Mouse (Mus musculus): Measurements from ENCODE around the gene Olfr463. TPM values are rescaled to one million over a fixed set of nuclear protein-coding genes. Genes with fewer than 3 reads are reported as not detected.
"Not testable (repeated sequence)": the region's sequence is repeated elsewhere in the genome, so short reads cannot be mapped to it uniquely, and the experiment has no call there.

The Olfr463 gene
- polyA plus RNA-seq, 1 experiment = not detected

DNA sequence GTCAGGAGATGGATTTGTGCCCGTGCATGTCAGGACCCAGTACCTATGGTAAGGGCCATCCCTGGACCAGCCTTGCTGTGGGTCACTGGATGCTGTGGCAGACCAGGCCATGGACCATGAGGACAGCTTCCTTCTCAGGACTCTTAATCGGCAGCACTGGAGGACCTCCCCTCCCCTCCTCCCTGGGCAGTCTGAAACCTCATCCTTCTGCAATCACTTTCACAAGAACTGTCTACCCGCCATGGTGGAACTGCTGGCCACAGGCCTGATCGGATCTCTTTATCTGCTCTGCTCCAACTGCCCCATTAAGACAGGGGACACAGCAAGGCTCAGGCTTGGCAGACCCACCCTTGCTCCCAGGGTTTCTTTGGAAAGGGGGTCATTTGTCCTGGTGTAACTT, 15.5 kb downstream of the Olfr463 start:
- no peak for TF ChIP-seq CTCF (IDR thresholded peaks at IDR 0.05; ENCODE audit: low read depth, low read length)
- Histone ChIP-seq H3K4me1 (ENCODE audit: control insufficient read depth, insufficient read depth, low read length) (no peaks in the 10 kb centered on the region), H3K4me3 (ENCODE audit: insufficient read depth, low read length) (no peak overlapping the region), H3K27ac (ENCODE audit: insufficient read depth, low read depth, low read length) (no peak overlapping the region)

DNA sequence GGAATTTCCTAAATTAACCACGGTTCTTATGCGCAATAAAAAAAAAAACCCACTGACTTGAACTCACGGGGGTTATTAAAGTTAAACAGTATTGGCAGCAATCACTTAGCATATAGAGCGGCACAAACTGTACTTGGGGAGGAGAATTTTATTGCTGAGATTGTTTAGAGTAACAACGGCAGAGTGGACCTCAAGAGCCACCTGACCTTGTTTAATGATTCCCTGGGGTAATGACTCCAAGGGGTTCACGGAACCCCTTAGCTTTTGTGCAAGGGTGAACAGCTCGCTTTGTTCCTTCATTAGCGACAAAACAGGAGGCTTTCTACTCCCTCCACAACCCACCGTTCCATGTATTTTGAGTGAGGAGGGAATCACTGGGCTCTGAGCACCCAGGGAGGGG, 17.4 kb downstream of the Olfr463 start:
- no peak for TF ChIP-seq CTCF (IDR thresholded peaks at IDR 0.05; ENCODE audit: low read depth, low read length)
- TF ChIP-seq POLR2A (IDR thresholded peaks at IDR 0.05; ENCODE audit: borderline replicate concordance, low read depth, low read length) = no peak
- H3K4me1 ChIP-seq (ENCODE audit: control insufficient read depth, insufficient read depth, low read length) = no peaks in the 10 kb centered on the region
- no peak overlapping the region for H3K4me3 ChIP-seq (ENCODE audit: insufficient read depth, low read length)
- no peak overlapping the region for H3K27ac ChIP-seq (ENCODE audit: insufficient read depth, low read depth, low read length)

DNA sequence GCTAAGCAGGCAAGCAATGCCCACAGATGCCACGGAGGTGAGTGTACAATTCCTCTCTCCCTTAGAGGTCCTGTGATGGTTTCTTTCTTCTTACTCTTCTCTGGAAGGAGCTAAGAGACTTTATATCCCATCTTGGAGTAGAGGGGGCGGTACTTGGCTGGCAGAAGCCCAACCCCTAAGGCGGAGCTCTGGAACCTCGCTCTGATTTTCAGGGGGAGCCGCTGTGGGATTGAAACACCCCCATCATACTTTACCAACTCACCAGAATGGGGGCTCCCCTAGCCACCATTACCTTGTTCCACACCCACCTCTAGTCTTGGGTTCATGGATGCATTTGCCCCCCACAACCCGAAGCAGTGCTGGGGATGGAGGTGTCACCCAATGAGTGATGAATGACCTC, 21.8 kb downstream of the Olfr463 start, which contains the start of gene Epx:
TSS of gene Epx (minus strand) at position 101 of the 400 bp plus-strand sequence.
- Histone ChIP-seq H3K4me1 (ENCODE audit: control insufficient read depth, insufficient read depth, low read length) (no peaks in the 10 kb centered on the region), H3K4me3 (ENCODE audit: insufficient read depth, low read length) (no peak within 1 kb of the TSS), H3K27ac (ENCODE audit: insufficient read depth, low read depth, low read length) (no peak within 1 kb of the TSS)
- TF ChIP-seq POLR2A (IDR thresholded peaks at IDR 0.05; ENCODE audit: borderline replicate concordance, low read depth, low read length) (no peak), CTCF (IDR thresholded peaks at IDR 0.05; ENCODE audit: low read depth, low read length) (no peak)

DNA sequence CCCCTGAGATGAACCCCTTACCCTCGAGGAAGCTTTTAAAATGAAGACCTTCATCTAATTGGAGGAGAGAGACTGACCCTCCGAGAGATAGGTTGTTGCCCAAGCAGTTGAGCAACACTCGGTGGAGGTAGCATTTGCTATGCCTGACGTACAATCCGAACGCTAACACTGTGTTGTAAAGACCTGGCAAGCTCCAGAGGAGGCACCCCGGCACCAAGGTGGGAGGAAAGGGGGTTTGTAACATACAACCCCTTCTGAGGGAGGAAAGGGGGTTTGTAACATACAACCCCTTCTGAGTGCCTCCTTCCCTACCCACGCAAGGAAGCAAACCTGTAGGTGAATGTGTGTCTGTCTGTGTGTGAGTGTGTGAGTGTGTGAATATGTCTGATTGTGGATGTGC, 25.4 kb downstream of the Olfr463 start:
- no peak overlapping the region for H3K27ac ChIP-seq (ENCODE audit: insufficient read depth, low read depth, low read length)
- TF ChIP-seq CTCF (IDR thresholded peaks at IDR 0.05; ENCODE audit: low read depth, low read length) (no peak), POLR2A (IDR thresholded peaks at IDR 0.05; ENCODE audit: borderline replicate concordance, low read depth, low read length) (no peak)
- no peak overlapping the region for H3K4me3 ChIP-seq (ENCODE audit: insufficient read depth, low read length)
- H3K4me1 ChIP-seq (ENCODE audit: control insufficient read depth, insufficient read depth, low read length) = no peaks in the 10 kb centered on the region

DNA sequence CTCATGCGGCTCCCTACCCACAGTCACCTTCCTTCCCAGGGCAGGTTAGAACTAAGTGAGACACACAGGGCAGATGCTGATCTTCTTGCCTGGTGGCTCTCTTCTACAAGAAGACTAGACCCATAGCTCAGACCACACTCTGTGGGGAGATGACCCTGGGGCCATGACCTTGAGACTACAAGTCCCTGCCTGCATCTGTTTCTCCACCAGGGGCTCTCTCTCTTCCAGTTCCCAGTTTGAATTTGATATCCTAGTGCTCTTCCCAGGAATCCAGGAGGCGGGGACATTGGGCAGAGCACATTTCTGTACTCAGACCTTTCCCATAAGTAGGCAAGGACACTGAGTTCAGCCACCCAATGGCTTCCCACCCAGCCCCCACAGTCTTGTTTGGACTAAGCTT, 27.1 kb downstream of the Olfr463 start:
- TF ChIP-seq POLR2A (IDR thresholded peaks at IDR 0.05; ENCODE audit: borderline replicate concordance, low read depth, low read length) (no peak), CTCF (IDR thresholded peaks at IDR 0.05; ENCODE audit: low read depth, low read length) (no peak)
- no peaks in the 10 kb centered on the region for H3K4me1 ChIP-seq (ENCODE audit: control insufficient read depth, insufficient read depth, low read length)
- H3K4me3 ChIP-seq (ENCODE audit: insufficient read depth, low read length) = no peak overlapping the region
- no peak overlapping the region for H3K27ac ChIP-seq (ENCODE audit: insufficient read depth, low read depth, low read length)

DNA sequence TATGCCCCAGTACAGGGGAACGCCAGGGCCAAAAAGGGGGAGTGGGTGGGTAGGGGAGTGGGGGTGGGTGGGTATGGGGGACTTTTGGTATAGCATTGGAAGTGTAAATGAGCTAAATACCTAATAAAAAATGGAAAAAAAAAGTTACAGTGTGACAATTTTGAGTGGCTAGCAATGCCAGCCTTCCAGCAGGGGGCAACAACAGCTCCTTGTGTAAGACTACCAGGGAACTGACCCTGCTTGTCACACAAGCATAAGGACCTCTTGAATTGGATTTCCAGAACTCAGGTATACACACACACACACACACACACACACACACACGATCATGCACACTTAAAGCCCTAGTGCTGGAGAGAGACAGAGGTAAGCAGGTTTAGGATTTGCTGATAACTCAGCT, 30.3 kb downstream of the Olfr463 start:
- not testable (repeated sequence) for H3K4me3 ChIP-seq (ENCODE audit: insufficient read depth, low read length)

DNA sequence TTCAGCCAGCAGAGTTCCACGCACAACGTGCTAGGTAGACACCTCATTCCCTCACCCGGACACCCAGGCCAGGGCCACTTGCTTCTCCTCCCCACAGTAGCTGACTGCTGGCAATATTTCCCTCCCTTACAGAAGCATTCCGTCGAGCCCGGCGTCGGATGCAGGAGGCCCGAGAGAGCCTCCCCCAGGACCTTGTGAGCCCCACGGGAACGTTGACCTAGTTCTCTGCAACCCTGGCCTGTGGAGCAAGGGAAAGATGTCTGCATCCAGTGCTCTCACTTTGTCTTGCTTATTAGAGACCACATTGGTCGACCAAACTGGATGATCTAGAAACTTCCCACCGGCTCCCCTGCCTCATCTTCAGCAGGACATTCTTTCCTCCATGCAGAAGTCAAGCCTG, 34.4 kb downstream of the Olfr463 start:
- no peak overlapping the region for H3K27ac ChIP-seq (ENCODE audit: insufficient read depth, low read depth, low read length)
- H3K4me1 ChIP-seq (ENCODE audit: control insufficient read depth, insufficient read depth, low read length) = no peaks in the 10 kb centered on the region
- TF ChIP-seq POLR2A (IDR thresholded peaks at IDR 0.05; ENCODE audit: borderline replicate concordance, low read depth, low read length) (no peak), CTCF (IDR thresholded peaks at IDR 0.05; ENCODE audit: low read depth, low read length) (no peak)
- H3K4me3 ChIP-seq (ENCODE audit: insufficient read depth, low read length) = no peak overlapping the region

More for the DNA sequence above, 30.3 kb downstream of the Olfr463 start:
- not testable (repeated sequence) for H3K4me1 ChIP-seq (ENCODE audit: control insufficient read depth, insufficient read depth, low read length); H3K27ac ChIP-seq (ENCODE audit: insufficient read depth, low read depth, low read length)

DNA sequence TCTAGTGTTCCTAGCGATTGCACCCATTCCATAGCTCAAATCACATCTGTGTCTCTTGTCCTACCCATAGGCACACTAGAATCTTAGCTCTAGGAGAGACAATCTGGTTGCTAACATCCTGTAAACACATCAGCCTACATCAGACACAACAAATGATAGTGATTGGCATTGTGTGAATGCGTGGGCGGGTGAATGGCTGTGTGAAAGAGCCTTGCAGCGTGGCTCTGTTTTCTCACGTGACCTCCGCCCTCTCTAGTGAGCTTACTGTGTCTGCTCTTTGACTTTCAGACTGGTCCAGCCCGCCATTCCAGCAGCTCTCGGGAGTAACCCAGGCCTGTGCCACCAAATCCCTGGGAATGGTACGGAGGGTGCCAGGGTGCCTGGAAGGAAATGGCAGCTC, 36.8 kb downstream of the Olfr463 start:
- Histone ChIP-seq H3K4me1 (ENCODE audit: control insufficient read depth, insufficient read depth, low read length) (no peaks in the 10 kb centered on the region), H3K27ac (ENCODE audit: insufficient read depth, low read depth, low read length) (no peak overlapping the region), H3K4me3 (ENCODE audit: insufficient read depth, low read length) (no peak overlapping the region)
- TF ChIP-seq CTCF (IDR thresholded peaks at IDR 0.05; ENCODE audit: low read depth, low read length) (no peak), POLR2A (IDR thresholded peaks at IDR 0.05; ENCODE audit: borderline replicate concordance, low read depth, low read length) (no peak)

DNA sequence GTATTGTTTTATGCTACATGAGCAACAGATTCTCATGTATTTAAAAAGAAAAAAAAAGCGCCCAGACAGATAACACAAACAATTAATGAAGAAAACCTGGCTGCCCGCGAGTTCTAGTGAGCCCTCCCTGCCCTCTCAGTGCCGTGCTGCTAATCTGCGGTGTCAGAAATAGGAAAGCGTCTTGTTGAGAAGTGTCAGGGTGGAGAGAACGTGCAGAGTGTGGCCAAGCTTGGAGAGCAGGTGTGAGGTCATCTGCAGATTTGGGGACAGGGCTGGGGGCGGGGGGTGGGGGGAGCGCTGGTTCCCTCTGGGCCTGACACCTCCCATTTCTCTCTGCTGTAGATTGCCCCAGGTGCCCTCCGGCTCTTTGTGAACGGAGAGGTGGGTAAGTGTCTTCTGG, 37.9 kb downstream of the Olfr463 start:
- Histone ChIP-seq H3K4me1 (ENCODE audit: control insufficient read depth, insufficient read depth, low read length) (0 out of 2 replicates have a peak, but pooled peaks cover 3% of the 10 kb centered on the region), H3K27ac (ENCODE audit: insufficient read depth, low read depth, low read length) (no peak overlapping the region), H3K4me3 (ENCODE audit: insufficient read depth, low read length) (no peak overlapping the region)
- no peak for TF ChIP-seq CTCF (IDR thresholded peaks at IDR 0.05; ENCODE audit: low read depth, low read length)
- no peak for TF ChIP-seq POLR2A (IDR thresholded peaks at IDR 0.05; ENCODE audit: borderline replicate concordance, low read depth, low read length)

DNA sequence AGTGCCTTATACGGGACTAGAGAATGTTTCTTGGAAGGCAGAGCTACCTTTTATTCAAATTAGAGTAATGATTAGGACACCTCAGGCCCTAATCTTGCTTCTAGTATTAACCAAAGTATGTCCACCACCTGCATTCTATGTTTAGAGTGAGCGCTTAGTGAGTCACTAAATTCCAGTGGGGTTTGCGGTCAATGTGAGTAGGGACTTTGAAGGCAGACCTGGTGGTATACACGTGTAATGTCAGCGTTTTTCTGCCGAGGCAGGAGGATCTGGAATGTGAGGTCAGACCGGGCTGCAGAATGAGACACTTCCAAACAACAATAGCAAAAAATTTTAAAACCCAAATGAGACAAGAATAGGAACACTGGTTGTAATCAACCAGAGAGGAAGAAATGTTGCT, 42.6 kb downstream of the Olfr463 start:
- TF ChIP-seq POLR2A (IDR thresholded peaks at IDR 0.05; ENCODE audit: borderline replicate concordance, low read depth, low read length) (no peak), CTCF (IDR thresholded peaks at IDR 0.05; ENCODE audit: low read depth, low read length) (no peak)
- Histone ChIP-seq H3K27ac (ENCODE audit: insufficient read depth, low read depth, low read length) (no peak overlapping the region), H3K4me1 (ENCODE audit: control insufficient read depth, insufficient read depth, low read length) (peaks cover 9% of the 10 kb centered on the region), H3K4me3 (ENCODE audit: insufficient read depth, low read length) (no peak overlapping the region)

DNA sequence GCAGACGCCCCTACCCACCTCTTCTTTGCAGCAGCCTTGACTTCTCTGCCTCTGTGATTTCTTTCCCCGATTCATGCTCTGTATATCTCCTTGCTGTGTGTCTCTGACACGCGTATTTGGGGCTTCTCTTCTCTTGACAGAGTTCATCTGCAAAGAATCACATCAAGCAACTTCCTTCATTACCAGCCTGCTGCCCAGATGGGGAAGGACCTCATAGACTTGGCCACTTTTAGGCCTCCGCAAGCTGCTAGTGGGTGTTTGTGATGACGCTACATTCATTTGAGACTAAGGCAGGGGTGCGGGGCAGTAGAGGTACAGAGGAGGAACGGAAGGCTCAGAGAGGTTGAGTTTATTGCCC, 43.6 kb downstream of the Olfr463 start:
- H3K4me3 ChIP-seq (ENCODE audit: insufficient read depth, low read length) = peak overlapping the region; percentile 76
- no peak for TF ChIP-seq CTCF (IDR thresholded peaks at IDR 0.05; ENCODE audit: low read depth, low read length)
- no peak for TF ChIP-seq POLR2A (IDR thresholded peaks at IDR 0.05; ENCODE audit: borderline replicate concordance, low read depth, low read length)
- H3K4me1 ChIP-seq (ENCODE audit: control insufficient read depth, insufficient read depth, low read length) = peaks cover 9% of the 10 kb centered on the region
- H3K27ac ChIP-seq (ENCODE audit: insufficient read depth, low read depth, low read length) = peak overlapping the region; percentile 47

Measured in bone marrow macrophage, adult 2 months (primary cell).